Mouse (Mus musculus) myocyte (in vitro differentiated cells): ENCODE results near the gene Bicc1.

Source experiments
- CEBPB ChIP-seq: IDR thresholded peaks from 2 replicates; pipeline ENCODE4 v1.6.1; 2011; ENCODE audit warnings: mild to moderate bottlenecking, moderate library complexity; ENCODE audit not compliant: poor library complexity, insufficient read depth, severe bottlenecking
- E2F4 ChIP-seq: IDR thresholded peaks from one replicate; pipeline ENCODE4 v1.6.1; 2011; ENCODE audit warnings: mild to moderate bottlenecking, control low read depth, moderate library complexity; ENCODE audit not compliant: insufficient read depth
- MAX ChIP-seq: IDR thresholded peaks from one replicate; pipeline ENCODE4 v1.6.1; 2011; ENCODE audit warnings: low read depth, mild to moderate bottlenecking, control low read depth
- MYOD1 ChIP-seq, 3 experiments: IDR thresholded peaks; one replicate each; pipeline ENCODE4 v1.6.1; 2011; ENCODE audit warnings: control low read depth in 2 of 3, low read depth in 2 of 3, mild to moderate bottlenecking in 2 of 3, moderate library complexity in 1 of 3; ENCODE audit not compliant: insufficient read length in 2 of 3, control insufficient read depth in 1 of 3
- MYOG ChIP-seq, 3 experiments: IDR thresholded peaks; one replicate each; pipeline ENCODE4 v1.6.1; 2011; ENCODE audit warnings: control low read depth in 2 of 3, low read depth in 2 of 3, mild to moderate bottlenecking in 2 of 3; ENCODE audit not compliant: insufficient read length in 2 of 3, control insufficient read depth in 1 of 3, insufficient read depth in 1 of 3
- POLR2A ChIP-seq: IDR thresholded peaks from one replicate; pipeline ENCODE4 v1.6.1; 2011; ENCODE audit warnings: low read depth, mild to moderate bottlenecking, control low read depth, moderate library complexity; ENCODE audit not compliant: insufficient read length
- POLR2AphosphoS2 ChIP-seq: IDR thresholded peaks from one replicate; pipeline ENCODE4 v1.6.1; 2011; ENCODE audit warnings: low read depth, control low read depth; ENCODE audit not compliant: insufficient read length
- REST ChIP-seq: IDR thresholded peaks from one replicate; pipeline ENCODE4 v1.6.1; 2011; ENCODE audit warnings: mild to moderate bottlenecking, control low read depth, moderate library complexity; ENCODE audit not compliant: insufficient read depth, insufficient read length
- SRF ChIP-seq: IDR thresholded peaks from one replicate; pipeline ENCODE4 v1.6.1; 2011; ENCODE audit warnings: low read depth; ENCODE audit not compliant: control insufficient read depth, insufficient read length
- TCF12 ChIP-seq: IDR thresholded peaks from one replicate; pipeline ENCODE4 v1.6.1; 2011; ENCODE audit warnings: mild to moderate bottlenecking, control low read depth; ENCODE audit not compliant: poor library complexity, insufficient read depth, severe bottlenecking
- TCF3 ChIP-seq: IDR thresholded peaks from one replicate; pipeline ENCODE4 v1.6.1; 2011; ENCODE audit warnings: low read depth, control low read depth; ENCODE audit not compliant: insufficient read length
- USF1 ChIP-seq: IDR thresholded peaks from one replicate; pipeline ENCODE4 v1.6.1; 2011; ENCODE audit warnings: low read depth, mild to moderate bottlenecking, control low read depth, moderate library complexity

DNA sequence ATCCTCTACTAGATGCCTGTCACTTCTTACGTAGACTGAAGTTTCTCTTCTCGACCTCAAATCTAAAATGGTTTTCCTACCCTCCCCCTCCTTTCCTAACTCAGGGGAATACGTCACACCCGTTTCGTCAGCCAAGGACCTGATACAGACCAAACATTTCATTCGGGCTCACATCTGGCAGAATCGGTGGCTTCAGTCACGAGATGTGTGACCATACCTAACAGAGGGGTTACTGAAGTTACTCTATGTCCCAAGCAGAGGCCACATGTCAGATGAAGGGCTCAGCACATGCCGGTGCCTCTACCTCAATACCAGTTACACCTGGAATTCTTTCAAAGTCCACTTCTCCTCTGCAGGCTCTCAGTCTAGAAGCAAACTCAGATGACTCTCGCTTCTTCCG, 150.8 kb downstream of the Bicc1 start:
- TF ChIP-seq USF1 (no peak), TCF12 (no peak), CEBPB (no peak), POLR2A (no peak), E2F4 (no peak), POLR2AphosphoS2 (no peak), MAX (no peak), MYOG (IDR thresholded peaks at IDR 0.05; ENCODE audit: control insufficient read depth in 1 of 3, insufficient read depth in 1 of 3, insufficient read length in 2 of 3, low read depth in 2 of 3) (no peak), TCF3 (no peak), REST (no peak), SRF (no peak), MYOD1 (IDR thresholded peaks at IDR 0.05; ENCODE audit: control insufficient read depth in 1 of 3, insufficient read length in 2 of 3, low read depth in 2 of 3) (no peak)
